Mouse (Mus musculus): Measurements from ENCODE around the gene Twnk.

- TF ChIP-seq POLR2A (IDR thresholded peaks at IDR 0.05; ENCODE audit: low read depth, low read length) (no peak), CTCF (IDR thresholded peaks at IDR 0.05; ENCODE audit: extremely low read depth, insufficient read depth, insufficient read length, insufficient replicate concordance) (no peak)
These were observed at the start of gene Twnk for GRCm38 (mm10) chr19:45005444-45005843.

Measured in spleen, adult 2 months (tissue).